Mouse (Mus musculus) cerebellum, postnatal 4 days (tissue): ENCODE measurements around the gene Setd4.
"Not testable (repeated sequence)": the region's sequence is repeated elsewhere in the genome, so short reads cannot be mapped to it uniquely, and the experiment has no call there.

ENCODE experiments used
- DNase-seq, 2 experiments: peaks; one replicate each; pipeline ENCODE4 v3.0.0; 2022; ENCODE audit warnings: low spot score in 2 of 2, mixed read lengths in 1 of 2

The Setd4 gene

GRCm38 (mm10) chr16:93603439-93604212 lies at the start of gene Setd4:
Gene Setd4 (minus strand): TSS chr16:93604063.
- peak; percentile 68 to 89 for DNase-seq

- DNase-seq = no peak
Measured at GRCm38 (mm10) chr16:93648441-93649183, 44.7 kb upstream of the Setd4 start.

- DNase-seq = no peak
Measured at GRCm38 (mm10) chr16:93644006-93644405, 40.1 kb upstream of the Setd4 start.

GRCm38 (mm10) chr16:93627761-93628400 lies 24.0 kb upstream of the Setd4 start, which contains the start of gene Gm5678:
Gene Gm5678 (plus strand): TSS chr16:93628097.
- DNase-seq = no peak

GRCm38 (mm10) chr16:93626745-93627144 lies 22.9 kb upstream of the Setd4 start:
- peak in 1 of 2 experiments; percentile 28 for DNase-seq

- DNase-seq = no peak
Measured at GRCm38 (mm10) chr16:93624671-93625070, 20.8 kb upstream of the Setd4 start.

DNA sequence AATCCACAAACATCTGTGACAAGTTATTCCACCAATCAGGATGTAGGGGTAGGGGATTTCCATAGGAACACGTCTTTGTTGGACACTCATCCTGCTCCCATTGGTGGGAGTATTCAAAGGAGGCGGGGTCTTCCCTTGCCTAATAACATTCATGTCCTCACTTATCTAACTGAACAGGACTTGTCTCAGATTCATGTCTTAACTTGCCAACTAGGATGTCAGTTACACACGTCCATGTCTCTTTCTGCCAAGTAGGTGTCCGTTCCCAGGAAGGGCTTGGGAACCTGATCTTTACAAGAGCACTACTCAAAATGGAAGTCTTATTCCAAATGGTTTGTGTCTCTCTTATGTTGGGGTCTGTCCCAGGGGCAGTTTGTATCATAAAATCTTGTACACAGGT lies 19.9 kb upstream of the Setd4 start:
- DNase-seq = not testable (repeated sequence)

DNA sequence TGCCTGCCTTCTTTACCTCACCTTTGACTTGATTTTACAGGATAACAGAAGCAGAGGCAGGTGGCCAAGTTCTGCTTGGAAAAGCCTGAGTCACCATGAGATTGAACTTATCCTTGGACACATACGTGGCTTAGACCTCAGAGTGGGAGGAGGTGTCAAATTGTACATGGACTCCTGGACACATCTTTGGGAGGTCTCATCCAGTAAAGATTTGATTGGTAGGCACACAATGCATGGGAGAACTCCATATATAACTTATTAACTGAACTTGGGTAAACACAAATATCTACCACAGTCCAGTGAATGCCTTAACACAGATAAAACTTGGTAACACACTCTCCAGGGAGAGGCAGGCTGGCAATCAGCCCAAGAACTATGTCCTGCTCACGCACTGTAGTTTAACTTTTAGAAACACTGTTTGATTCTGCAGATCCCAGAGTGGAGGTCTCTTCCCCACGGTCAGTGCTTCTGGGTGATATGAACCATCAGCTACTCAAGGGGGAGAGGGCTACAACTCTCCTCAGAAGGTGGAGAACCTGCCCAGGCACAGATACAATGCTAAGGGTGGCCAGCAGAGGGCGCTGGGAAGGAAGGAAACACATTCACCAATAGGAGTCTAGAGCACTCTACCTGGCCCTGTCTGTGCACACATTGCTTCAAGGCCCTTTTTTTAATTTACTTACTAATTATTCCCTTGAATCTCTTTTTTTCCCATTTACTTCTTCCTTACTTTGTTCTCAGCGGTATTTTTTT lies 11.4 kb upstream of the Setd4 start:
- DNase-seq = peak in 1 of 2 experiments; percentile 60

- no peak for DNase-seq
Measured at GRCm38 (mm10) chr16:93610961-93611360, 7.1 kb upstream of the Setd4 start.

DNA sequence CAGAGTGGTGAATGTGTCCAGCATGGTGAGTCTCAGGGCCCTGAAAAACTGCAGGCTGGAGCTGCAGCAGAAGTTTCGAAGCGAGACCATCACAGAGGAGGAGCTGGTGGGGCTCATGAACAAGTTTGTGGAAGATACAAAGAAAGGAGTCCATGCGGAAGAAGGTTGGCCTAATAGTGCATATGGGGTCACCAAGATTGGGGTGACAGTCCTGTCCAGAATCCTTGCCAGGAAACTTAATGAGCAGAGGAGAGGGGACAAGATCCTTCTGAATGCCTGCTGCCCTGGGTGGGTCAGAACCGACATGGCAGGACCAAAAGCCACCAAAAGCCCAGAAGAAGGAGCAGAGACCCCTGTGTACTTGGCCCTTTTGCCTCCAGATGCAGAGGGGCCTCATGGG lies 5.9 kb upstream of the Setd4 start:
- DNase-seq = no peak

DNA sequence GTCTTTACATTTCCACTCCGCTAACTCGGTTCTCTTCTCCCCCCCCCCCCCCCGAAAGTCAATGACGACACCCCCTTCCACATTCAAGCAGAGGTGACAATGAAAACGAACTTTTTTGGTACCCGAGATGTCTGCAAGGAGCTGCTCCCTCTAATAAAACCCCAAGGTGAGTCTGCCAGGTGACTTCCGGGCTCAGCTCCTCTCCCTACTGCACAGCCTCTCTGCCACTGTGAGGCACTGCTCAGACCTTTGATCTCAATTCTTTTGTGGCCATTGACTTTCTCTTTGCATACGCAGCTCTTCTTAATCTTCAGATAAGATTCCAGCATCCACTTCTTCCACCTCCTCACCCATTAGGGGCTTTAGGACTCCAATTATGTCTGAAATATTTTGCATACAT lies 4.9 kb upstream of the Setd4 start:
- DNase-seq = no peak

GRCm38 (mm10) chr16:93607669-93608101 lies 3.8 kb upstream of the Setd4 start:
- DNase-seq = peak; percentile 60 to 78

DNA sequence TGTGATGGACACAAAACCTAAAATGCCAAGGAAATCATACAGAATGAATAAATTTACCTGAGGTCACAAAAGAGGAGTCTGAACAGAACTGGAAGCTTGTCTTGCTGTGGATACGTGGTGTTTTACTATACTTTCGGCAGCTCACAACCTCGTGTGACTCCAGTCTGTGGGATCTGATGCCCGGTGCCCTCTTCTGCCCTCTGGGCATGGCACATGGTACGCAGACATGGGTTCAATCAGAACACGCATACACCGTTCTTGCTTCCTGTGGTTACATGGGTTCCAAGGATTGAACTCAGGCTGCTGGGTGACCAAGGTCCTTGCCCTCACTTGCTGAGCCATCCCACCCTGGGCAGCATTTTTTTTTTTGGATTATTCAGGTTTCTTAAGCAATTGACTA lies 2.3 kb upstream of the Setd4 start:
- no peak for DNase-seq

GRCm38 (mm10) chr16:93605553-93605952 lies 1.7 kb upstream of the Setd4 start, which contains the start of gene Cbr1:
Gene Cbr1 (plus strand): TSS chr16:93605853.
- no peak for DNase-seq

- DNase-seq = no peak
Measured at GRCm38 (mm10) chr16:93604481-93604969, 662 bp upstream of the Setd4 start.

- no peak for DNase-seq
Measured at GRCm38 (mm10) chr16:93599461-93599860, 4.4 kb downstream of the Setd4 start.

- DNase-seq = no peak
Measured at GRCm38 (mm10) chr16:93597551-93597950, 6.3 kb downstream of the Setd4 start.

- no peak for DNase-seq
Measured at GRCm38 (mm10) chr16:93596807-93597206, 7.1 kb downstream of the Setd4 start.

GRCm38 (mm10) chr16:93595766-93596165 lies 8.1 kb downstream of the Setd4 start:
- no peak for DNase-seq

DNA sequence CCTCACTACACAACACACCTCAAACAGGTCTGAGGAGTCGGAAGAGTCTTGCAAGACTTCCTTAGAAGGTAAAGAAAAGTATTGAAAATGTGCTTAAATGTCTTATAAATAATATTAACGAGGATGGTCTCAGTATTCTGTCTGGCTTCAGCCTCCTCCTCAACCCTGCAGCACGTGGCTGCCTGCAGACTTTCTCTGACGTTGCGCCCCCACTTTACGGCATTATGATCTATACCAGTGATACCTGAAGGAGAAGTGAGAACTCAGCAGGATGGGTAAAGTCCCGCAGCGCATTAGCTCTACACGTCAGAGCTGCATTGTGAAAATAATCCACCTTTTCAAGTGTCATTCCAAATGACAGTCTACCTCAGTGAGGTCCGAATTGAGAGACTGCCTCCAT lies 9.4 kb downstream of the Setd4 start:
- DNase-seq = no peak

GRCm38 (mm10) chr16:93593406-93593805 lies 10.5 kb downstream of the Setd4 start:
- DNase-seq = no peak
